Mouse (Mus musculus): ENCODE results near the gene Usp32. TPM values are rescaled to one million over a fixed set of nuclear protein-coding genes. Genes with fewer than 3 reads are reported as not detected.

Usp32 gene
- polyA plus RNA-seq, 1 experiment = 5.4 TPM

DNA sequence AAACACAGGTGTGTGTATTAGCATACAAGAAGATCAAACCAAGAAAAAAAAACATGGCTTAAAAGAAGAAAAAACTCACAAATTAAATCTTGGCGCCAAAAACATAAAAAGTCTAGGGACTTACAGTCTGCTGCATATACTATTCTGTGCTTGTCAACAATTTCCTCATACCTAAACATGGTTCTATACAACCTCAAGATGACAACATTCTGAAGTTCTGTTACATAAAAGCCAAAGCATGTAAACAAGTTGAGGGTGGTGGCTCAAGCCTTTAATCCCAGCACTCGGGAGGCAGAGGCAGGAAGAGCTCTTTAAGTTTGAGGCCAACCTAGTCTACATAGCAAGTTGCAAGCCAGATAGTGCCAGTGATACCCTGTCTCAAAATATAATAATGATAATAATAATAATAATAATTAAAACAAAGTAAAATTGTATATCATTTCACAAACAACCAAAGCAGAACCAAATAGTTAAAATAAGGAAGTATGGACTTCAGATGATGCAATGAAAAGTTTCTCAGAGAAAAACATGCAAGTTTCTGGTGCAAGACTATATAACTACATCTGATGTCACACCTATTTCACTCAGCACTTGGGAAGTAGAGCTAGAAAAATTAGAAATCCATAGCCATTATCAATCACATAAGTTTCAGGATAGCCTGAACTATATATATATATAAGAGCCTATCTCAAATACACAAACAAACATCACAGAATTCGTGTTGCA is 16.5 kb downstream of the Usp32 start:
- Histone ChIP-seq H3K36me3 (ENCODE audit: control insufficient read depth, insufficient read depth, low read length) (peaks cover 1% of the 10 kb centered on the region; the same call in 1 of the 2 replicates), H3K4me1 (ENCODE audit: control insufficient read depth, insufficient read depth, insufficient read length) (peaks cover 5% of the 10 kb centered on the region), H3K27me3 (ENCODE audit: control insufficient read depth, insufficient read depth, low read length) (no peaks in the 10 kb centered on the region), H3K4me3 (ENCODE audit: extremely low read depth, insufficient read depth, insufficient read length) (no peak overlapping the region), H3K27ac (ENCODE audit: insufficient read depth, low read length) (no peak overlapping the region)
- WGBS = 76% methylated on average over 3 of the region's 3 CpGs
- DNase-seq (ENCODE audit: low read depth in 1 of 2, low spot score in 2 of 2) = no peak
- TF ChIP-seq CTCF (IDR thresholded peaks at IDR 0.05; ENCODE audit: extremely low read depth, insufficient read depth, insufficient read length, insufficient replicate concordance) (no peak), POLR2A (IDR thresholded peaks at IDR 0.05; ENCODE audit: low read depth, low read length) (no peak)

- WGBS = 85% methylated on average over 1 of the region's 1 CpGs
- no peak for TF ChIP-seq CTCF (IDR thresholded peaks at IDR 0.05; ENCODE audit: extremely low read depth, insufficient read depth, insufficient read length, insufficient replicate concordance)
Measured at GRCm38 (mm10) chr11:85122073-85122472, 17.9 kb downstream of the Usp32 start.

DNA sequence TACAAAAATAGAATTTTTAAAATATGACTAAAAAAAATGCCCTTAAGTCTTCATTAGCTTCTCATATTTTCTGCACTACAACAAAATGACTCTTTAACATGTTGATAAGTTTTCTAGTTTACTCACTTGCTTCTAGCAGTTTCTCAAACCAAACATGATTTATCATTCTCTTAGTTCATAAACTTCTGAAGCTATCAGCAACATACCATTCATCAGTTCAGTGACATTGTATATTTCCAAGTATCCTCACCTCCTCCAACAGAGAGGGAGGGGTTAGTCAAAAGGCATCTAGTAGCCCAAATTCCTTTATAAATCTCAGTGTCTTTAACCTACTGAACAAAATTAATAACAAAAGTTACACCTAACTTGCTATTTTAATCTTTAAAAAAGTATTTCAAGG is 22.8 kb downstream of the Usp32 start:
- peaks cover 1% of the 10 kb centered on the region; the same call in 1 of the 2 replicates for H3K36me3 ChIP-seq (ENCODE audit: control insufficient read depth, insufficient read depth, low read length)
- no peak for TF ChIP-seq POLR2A (IDR thresholded peaks at IDR 0.05; ENCODE audit: low read depth, low read length)
- no peak for TF ChIP-seq CTCF (IDR thresholded peaks at IDR 0.05; ENCODE audit: extremely low read depth, insufficient read depth, insufficient read length, insufficient replicate concordance)
- H3K27me3 ChIP-seq (ENCODE audit: control insufficient read depth, insufficient read depth, low read length) = no peaks in the 10 kb centered on the region
- H3K4me3 ChIP-seq (ENCODE audit: extremely low read depth, insufficient read depth, insufficient read length) = no peak overlapping the region
- H3K4me1 ChIP-seq (ENCODE audit: control insufficient read depth, insufficient read depth, insufficient read length) = no peaks in the 10 kb centered on the region; the same call in 1 of the 2 replicates
- no peak for DNase-seq (ENCODE audit: low read depth in 1 of 2, low spot score in 2 of 2)
- H3K27ac ChIP-seq (ENCODE audit: insufficient read depth, low read length) = no peak overlapping the region

More at GRCm38 (mm10) chr11:85122073-85122472, 17.9 kb downstream of the Usp32 start:
- DNase-seq (ENCODE audit: low read depth in 1 of 2, low spot score in 2 of 2) = no peak
- Histone ChIP-seq H3K4me3 (ENCODE audit: extremely low read depth, insufficient read depth, insufficient read length) (no peak overlapping the region), H3K27me3 (ENCODE audit: control insufficient read depth, insufficient read depth, low read length) (no peaks in the 10 kb centered on the region), H3K36me3 (ENCODE audit: control insufficient read depth, insufficient read depth, low read length) (peaks cover 1% of the 10 kb centered on the region; the same call in 1 of the 2 replicates), H3K27ac (ENCODE audit: insufficient read depth, low read length) (no peak overlapping the region), H3K4me1 (ENCODE audit: control insufficient read depth, insufficient read depth, insufficient read length) (peaks cover 5% of the 10 kb centered on the region)

GRCm38 (mm10) chr11:85116084-85116844 is 23.7 kb downstream of the Usp32 start:
- DNase-seq (ENCODE audit: low read depth in 1 of 2, low spot score in 2 of 2) = no peak
- Histone ChIP-seq H3K27ac (ENCODE audit: insufficient read depth, low read length) (no peak overlapping the region), H3K27me3 (ENCODE audit: control insufficient read depth, insufficient read depth, low read length) (no peaks in the 10 kb centered on the region), H3K4me1 (ENCODE audit: control insufficient read depth, insufficient read depth, insufficient read length) (no peaks in the 10 kb centered on the region), H3K36me3 (ENCODE audit: control insufficient read depth, insufficient read depth, low read length) (peaks cover 1% of the 10 kb centered on the region), H3K4me3 (ENCODE audit: extremely low read depth, insufficient read depth, insufficient read length) (no peak overlapping the region)
- 74% methylated on average over 3 of the region's 3 CpGs for WGBS
- TF ChIP-seq POLR2A (IDR thresholded peaks at IDR 0.05; ENCODE audit: low read depth, low read length) (no peak), CTCF (IDR thresholded peaks at IDR 0.05; ENCODE audit: extremely low read depth, insufficient read depth, insufficient read length, insufficient replicate concordance) (no peak)

DNA sequence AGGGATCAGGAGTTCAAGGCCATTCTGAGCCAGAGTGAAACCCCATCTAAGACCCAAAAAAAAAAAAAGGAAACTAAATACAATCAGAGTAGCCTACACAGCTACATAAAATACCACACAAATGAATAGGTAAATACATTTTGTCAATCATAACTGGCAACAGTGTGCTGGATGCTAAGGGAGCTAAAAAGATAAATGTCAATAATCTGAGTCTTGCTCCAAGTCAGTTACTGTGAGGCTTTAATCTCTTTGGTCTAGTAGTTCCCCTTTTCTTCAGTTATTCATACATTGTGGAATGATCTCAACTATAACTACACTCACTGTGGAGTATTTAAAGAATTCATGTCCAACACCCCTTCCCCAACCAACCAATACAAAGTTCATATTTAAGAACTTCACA is 30.0 kb downstream of the Usp32 start:
- Histone ChIP-seq H3K4me3 (ENCODE audit: extremely low read depth, insufficient read depth, insufficient read length) (no peak overlapping the region), H3K27ac (ENCODE audit: insufficient read depth, low read length) (no peak overlapping the region), H3K36me3 (ENCODE audit: control insufficient read depth, insufficient read depth, low read length) (peaks cover 4% of the 10 kb centered on the region), H3K4me1 (ENCODE audit: control insufficient read depth, insufficient read depth, insufficient read length) (no peaks in the 10 kb centered on the region), H3K27me3 (ENCODE audit: control insufficient read depth, insufficient read depth, low read length) (no peaks in the 10 kb centered on the region)
- no peak for TF ChIP-seq CTCF (IDR thresholded peaks at IDR 0.05; ENCODE audit: extremely low read depth, insufficient read depth, insufficient read length, insufficient replicate concordance)
- TF ChIP-seq POLR2A (IDR thresholded peaks at IDR 0.05; ENCODE audit: low read depth, low read length) = no peak
- no peak for DNase-seq (ENCODE audit: low read depth in 1 of 2, low spot score in 2 of 2)

- Histone ChIP-seq H3K27me3 (ENCODE audit: control insufficient read depth, insufficient read depth, low read length) (no peaks in the 10 kb centered on the region), H3K4me1 (ENCODE audit: control insufficient read depth, insufficient read depth, insufficient read length) (no peaks in the 10 kb centered on the region), H3K4me3 (ENCODE audit: extremely low read depth, insufficient read depth, insufficient read length) (no peak overlapping the region), H3K36me3 (ENCODE audit: control insufficient read depth, insufficient read depth, low read length) (peaks cover 6% of the 10 kb centered on the region), H3K27ac (ENCODE audit: insufficient read depth, low read length) (no peak overlapping the region)
- whole genome bisulfite sequencing = 84% methylated on average over 3 of the region's 3 CpGs
- DNase-seq (ENCODE audit: low read depth in 1 of 2, low spot score in 2 of 2) = no peak
- no peak for TF ChIP-seq CTCF (IDR thresholded peaks at IDR 0.05; ENCODE audit: extremely low read depth, insufficient read depth, insufficient read length, insufficient replicate concordance)
- TF ChIP-seq POLR2A (IDR thresholded peaks at IDR 0.05; ENCODE audit: low read depth, low read length) = no peak
Measured at GRCm38 (mm10) chr11:85107217-85107616, 32.7 kb downstream of the Usp32 start.

DNA sequence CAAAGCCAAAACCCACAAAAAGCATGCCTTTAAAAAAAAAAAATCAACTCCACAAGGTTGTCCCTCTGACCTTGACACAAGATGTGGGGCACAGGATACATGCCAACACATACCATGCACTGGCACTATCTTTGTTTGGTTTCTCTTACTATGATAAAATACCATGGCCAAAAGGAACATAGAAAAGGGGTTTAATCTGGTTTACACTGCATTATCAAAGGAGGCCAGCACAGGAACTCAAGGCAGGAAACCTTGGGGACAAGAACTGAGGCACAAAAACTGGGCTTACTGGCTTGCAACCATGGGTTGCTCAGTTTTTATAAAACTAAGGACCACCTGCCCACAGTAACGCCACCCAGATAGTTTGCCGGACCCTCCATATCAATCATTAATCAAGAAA is 34.1 kb downstream of the Usp32 start:
- Histone ChIP-seq H3K4me3 (ENCODE audit: extremely low read depth, insufficient read depth, insufficient read length) (no peak overlapping the region), H3K4me1 (ENCODE audit: control insufficient read depth, insufficient read depth, insufficient read length) (no peaks in the 10 kb centered on the region)

More for the DNA sequence above, 34.1 kb downstream of the Usp32 start:
- Histone ChIP-seq H3K27ac (ENCODE audit: insufficient read depth, low read length) (no peak overlapping the region), H3K27me3 (ENCODE audit: control insufficient read depth, insufficient read depth, low read length) (no peaks in the 10 kb centered on the region), H3K36me3 (ENCODE audit: control insufficient read depth, insufficient read depth, low read length) (peaks cover 2% of the 10 kb centered on the region)
- WGBS = 89% methylated on average over 2 of the region's 2 CpGs
- no peak for TF ChIP-seq POLR2A (IDR thresholded peaks at IDR 0.05; ENCODE audit: low read depth, low read length)
- TF ChIP-seq CTCF (IDR thresholded peaks at IDR 0.05; ENCODE audit: extremely low read depth, insufficient read depth, insufficient read length, insufficient replicate concordance) = no peak
- DNase-seq (ENCODE audit: low read depth in 1 of 2, low spot score in 2 of 2) = no peak
